Mouse (Mus musculus): ENCODE results near the gene Myo16.

- TF ChIP-seq CTCF (IDR thresholded peaks at IDR 0.05; ENCODE audit: borderline replicate concordance, control insufficient read depth, extremely low read depth, insufficient read depth, low read length, poor library complexity) (no peak), POLR2A (IDR thresholded peaks at IDR 0.05; ENCODE audit: control insufficient read depth, extremely low read depth, insufficient read depth, low read length, poor library complexity) (no peak)
Measured at GRCm38 (mm10) chr8:10417281-10417680, 263.6 kb downstream of the Myo16 start.

Data from thymus, adult 2 months (tissue).